Mouse (Mus musculus) gonadal fat pad, adult 2 months (tissue): ENCODE measurements around the gene Rnf144a. TPM values are rescaled to one million over a fixed set of nuclear protein-coding genes. Genes with fewer than 3 reads are reported as not detected.
"Not testable (repeated sequence)": the region's sequence is repeated elsewhere in the genome, so short reads cannot be mapped to it uniquely, and the experiment has no call there.

Experiments used
- DNase-seq: peaks from one replicate; pipeline ENCODE4 v3.0.0-alpha.2; 2012; ENCODE audit warnings: low read depth
- polyA plus RNA-seq: library from polyadenylated mRNA; depleted of rRNA; stranded (reverse); fragments of >200 nt; gene quantifications from 2 replicates; pipeline ENCODE4 v1.2.3, GENCODE M21; 2012; rRNA removed

Rnf144a gene
- 11.3 and 16.4 TPM in 2 replicates for polyA plus RNA-seq

- DNase-seq: no peak
Observed at GRCm38 (mm10) chr12:26415104-26415771, at the start of gene Rnf144a. Gene Rnf144a, minus strand, starts transcription at chr12:26415254.

- DNase-seq: no peak
Observed at GRCm38 (mm10) chr12:26460091-26460490, 45.0 kb upstream of the Rnf144a start.

GRCm38 (mm10) chr12:26456028-26456698 lies 41.1 kb upstream of the Rnf144a start, which contains the start of gene Rsad2:
Gene Rsad2, minus strand, starts transcription at chr12:26456452.
- DNase-seq: no peak

- DNase-seq: no peak
Observed at GRCm38 (mm10) chr12:26454682-26455081, 39.6 kb upstream of the Rnf144a start.

DNA sequence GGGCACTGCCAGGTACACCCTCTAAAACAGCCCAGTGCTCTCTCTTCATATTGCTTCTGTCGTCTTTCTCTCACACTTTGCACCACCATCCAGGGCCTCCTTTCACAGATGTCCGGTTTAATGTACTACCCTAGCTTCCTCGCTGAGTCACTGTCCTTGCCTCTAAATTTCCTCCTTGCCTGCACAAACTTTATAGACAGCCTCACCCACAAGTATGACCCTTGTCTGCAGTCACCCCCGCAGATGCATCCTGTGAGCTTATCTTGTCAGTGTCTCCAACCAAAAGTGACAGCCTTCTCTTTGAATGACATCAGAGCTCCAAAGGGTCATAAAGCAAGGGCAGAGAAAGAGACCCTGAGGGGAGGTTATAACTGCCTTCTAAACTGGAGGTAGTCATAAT lies 37.9 kb upstream of the Rnf144a start:
- DNase-seq: no peak

DNA sequence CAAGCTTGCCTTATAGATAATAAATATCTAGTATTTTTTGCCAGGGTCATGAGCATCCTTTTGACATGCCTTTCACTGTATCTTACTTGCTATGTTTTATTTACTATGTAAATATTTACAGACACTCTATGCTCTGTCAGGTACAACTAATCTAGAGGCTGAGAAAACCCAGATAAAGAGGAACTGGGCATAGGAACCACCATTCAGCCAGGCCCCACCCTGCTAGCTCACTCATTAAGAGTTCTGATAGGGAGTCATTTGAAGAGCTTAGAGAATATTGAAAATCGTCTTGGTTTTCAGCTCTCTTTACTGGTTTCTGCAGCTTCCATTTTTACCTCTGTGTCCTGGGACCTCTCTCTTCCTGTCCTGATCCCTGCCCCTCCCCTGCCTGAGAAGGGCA lies 36.1 kb upstream of the Rnf144a start:
- DNase-seq: no peak

GRCm38 (mm10) chr12:26449483-26449882 lies 34.4 kb upstream of the Rnf144a start:
- no peak for DNase-seq

- no peak for DNase-seq
Observed at GRCm38 (mm10) chr12:26446377-26447045, 31.5 kb upstream of the Rnf144a start.

DNA sequence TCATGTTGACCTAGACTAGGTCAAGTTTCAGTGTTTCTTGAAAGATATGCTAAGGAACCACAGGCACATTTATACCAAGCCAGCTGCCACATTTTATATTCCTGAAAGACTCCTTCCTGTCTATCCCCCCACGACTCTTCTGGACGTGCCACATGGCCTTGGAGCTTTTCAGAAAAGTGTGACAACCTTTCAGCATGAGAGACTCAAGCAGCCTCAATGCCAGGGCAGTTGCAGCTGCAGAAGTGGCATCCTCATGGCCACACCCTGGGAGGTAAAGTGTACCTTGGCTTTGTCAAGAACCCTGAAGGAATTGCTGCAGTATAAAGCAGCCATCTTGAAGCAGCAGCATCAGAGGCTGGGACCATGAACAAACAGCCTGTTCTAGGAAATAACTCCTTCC lies 29.5 kb upstream of the Rnf144a start:
- no peak for DNase-seq

DNA sequence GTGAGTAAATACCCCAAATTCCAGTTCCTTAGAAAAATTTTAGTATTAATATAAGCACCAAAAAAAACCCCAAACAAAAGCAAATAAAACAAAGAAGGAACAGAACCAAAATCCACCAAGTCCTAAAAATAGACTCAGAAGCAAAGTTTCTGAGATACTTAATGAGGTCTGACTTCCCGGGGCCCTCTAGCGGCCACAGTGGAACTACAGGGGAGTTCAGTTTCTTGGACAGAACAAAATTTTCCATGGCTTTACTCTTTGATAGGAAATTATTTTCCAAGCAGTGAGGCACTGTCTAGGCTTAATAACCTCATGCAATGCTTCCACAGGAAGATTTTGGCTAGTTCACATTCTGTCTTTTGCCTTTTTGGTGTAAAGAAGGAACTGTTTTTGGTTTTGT lies 29.0 kb upstream of the Rnf144a start:
- DNase-seq: no peak

DNA sequence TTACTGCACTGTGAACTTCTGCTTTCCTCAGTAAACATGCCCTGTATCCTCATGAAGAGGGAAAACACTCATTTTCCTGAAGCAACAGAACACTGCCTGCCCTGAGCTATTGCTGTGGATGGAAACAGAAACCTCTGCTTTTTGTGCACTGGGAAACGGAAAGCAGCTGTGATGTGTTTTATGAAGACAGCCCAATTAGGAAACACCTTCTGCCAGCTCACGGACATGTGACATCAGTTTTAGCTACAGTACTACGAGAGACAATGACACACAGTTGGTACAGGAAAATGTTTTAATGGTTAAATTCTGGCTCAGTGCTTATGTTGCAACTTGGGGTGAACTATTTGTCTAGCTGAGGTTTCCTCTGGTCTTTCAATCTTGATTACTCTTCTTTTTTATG lies 24.3 kb upstream of the Rnf144a start:
- DNase-seq: no peak

- no peak for DNase-seq
Observed at GRCm38 (mm10) chr12:26437950-26438349, 22.9 kb upstream of the Rnf144a start.

GRCm38 (mm10) chr12:26436334-26436733 lies 21.3 kb upstream of the Rnf144a start:
- no peak for DNase-seq

DNA sequence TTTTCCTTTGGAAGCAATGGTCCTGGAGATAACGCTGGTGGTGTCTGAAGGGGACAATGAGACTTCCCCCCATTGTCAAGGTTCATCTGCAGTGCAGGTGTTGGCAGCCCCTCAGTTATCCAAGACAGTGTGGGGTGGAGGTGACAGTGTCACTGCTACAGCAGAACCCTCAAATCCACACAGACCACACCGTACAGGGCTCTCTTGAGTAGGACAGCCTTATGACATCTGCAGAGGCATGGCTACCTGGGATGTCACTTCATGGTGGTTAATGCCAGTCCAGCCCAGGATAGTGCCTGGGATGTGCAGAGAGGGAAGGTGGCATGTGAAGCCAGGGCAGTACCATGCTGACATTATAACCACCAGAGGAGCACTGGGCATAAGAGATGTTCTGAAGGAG lies 13.7 kb upstream of the Rnf144a start:
- not testable (repeated sequence) for DNase-seq

- DNase-seq: no peak
Observed at GRCm38 (mm10) chr12:26424841-26425240, 9.8 kb upstream of the Rnf144a start.

DNA sequence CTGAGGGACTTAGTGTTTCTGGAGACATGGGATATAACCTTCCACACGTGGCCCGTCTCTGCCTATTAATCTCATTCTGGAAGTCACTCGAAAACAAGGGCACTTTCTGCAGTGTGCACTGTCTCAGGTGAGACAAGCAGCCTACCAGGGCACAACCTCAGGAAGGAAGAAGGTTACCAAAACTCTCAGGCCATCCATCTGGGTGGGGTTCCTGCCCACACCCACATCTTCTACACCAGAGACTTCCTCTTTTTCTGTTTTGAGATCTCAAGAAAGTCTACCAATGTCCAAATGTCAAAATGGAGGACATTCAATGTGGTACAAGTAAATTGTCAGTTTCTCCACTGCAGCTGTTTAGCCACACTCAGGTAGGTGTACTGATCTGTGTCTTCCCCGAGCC lies 3.3 kb upstream of the Rnf144a start:
- no peak for DNase-seq

- DNase-seq: no peak
Observed at GRCm38 (mm10) chr12:26416636-26417295, 1.7 kb upstream of the Rnf144a start.

DNA sequence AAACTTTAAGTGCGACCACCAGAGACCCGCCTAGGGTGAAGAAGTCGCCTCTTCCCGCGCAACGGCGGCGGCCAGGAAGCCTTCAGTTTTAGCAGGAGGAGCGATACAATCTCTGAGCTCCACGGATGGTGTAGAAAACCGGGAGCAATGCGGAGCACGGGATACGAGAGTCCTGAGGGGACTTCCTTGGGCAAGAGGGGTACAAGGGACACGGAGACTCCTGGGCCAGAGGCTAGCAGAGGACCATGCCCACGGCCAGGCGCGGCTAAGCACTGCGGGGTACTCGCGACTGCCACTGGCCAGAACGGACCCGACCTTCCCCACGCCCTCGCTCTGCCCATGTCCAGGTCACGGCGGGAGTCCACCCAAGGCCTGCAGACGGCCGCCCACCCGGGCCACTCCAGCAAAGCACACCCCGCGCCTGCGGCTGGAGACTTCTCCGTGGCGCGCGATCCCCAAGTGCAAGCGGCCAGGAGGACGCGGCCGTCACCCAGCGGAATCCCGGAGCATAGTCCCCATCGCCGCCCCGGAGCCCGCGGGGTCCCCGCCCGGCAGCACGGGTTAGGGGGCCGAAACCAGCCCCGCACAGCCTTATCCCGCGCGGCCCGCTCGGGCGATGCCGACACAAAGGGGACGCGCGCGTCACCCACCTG lies 477 bp downstream of the Rnf144a start:
- no peak for DNase-seq

- DNase-seq: no peak
Observed at GRCm38 (mm10) chr12:26413961-26414411, 1.1 kb downstream of the Rnf144a start.

- no peak for DNase-seq
Observed at GRCm38 (mm10) chr12:26412802-26413201, 2.3 kb downstream of the Rnf144a start.

DNA sequence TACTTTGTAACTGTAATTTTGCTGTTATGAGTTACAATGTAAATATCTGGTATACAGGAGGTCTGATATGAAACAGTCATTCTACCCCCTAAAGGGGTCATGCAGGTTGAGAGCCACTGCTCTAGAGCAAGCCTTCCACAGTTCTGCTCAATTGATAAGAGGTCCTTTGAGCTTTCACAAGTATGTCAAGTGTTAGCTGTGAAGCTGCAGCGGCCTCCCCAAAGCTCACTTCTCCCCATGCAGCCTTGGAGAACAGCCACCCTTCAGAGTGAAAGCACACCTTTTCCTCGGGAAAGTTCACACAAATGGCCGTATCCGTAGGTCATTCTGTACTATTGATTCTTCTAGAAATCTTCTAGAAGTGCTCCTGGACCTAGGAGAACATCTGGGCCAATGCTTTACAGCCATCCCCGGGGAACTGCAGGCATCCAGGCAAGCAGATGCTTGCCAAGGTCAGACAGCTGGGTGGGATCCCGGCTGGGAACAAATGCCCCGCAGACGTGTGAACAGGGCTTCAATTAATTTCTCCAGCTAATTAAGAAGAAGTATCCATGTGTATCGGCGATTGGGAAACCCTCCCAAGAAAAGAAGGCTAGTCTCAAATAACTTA lies 3.1 kb downstream of the Rnf144a start:
- no peak for DNase-seq
